Mouse (Mus musculus) hindbrain, embryonic 15.5 days (tissue): Measurements from ENCODE around the gene Gm20708. TPM values are rescaled to one million over a fixed set of nuclear protein-coding genes. Genes with fewer than 3 reads are reported as not detected.
A peak's percentile ranks its signal among the peaks of the same experiment; 100 is the strongest.
"Not testable (repeated sequence)": the region's sequence is repeated elsewhere in the genome, so short reads cannot be mapped to it uniquely, and the experiment has no call there.

ENCODE experiments used
- ATAC-seq: fragments of 200-750 bp; cut with Nextera tagmentation; 2 replicates; pipeline ENCODE4 v1.8.0; 2017; ENCODE audit warnings: low read depth, moderate number of reproducible peaks, moderate TSS enrichment; ENCODE audit not compliant: low FRiP score
- H3K27ac ChIP-seq: fragments of 300-500 bp; sonication (generic); replicated peaks from 2 replicates; pipeline ENCODE4 v1.5.1; 2015; ENCODE audit warnings: mild to moderate bottlenecking, inconsistent platforms
- H3K27me3 ChIP-seq: fragments of 300-500 bp; sonication (generic); 2 replicates; pipeline ENCODE4 v1.6.1; 2015; ENCODE audit warnings: control low read depth, inconsistent platforms
- H3K36me3 ChIP-seq: fragments of 300-500 bp; sonication (generic); 2 replicates; pipeline ENCODE4 v1.6.1; 2015; ENCODE audit warnings: control low read depth, inconsistent platforms
- H3K4me1 ChIP-seq: fragments of 300-500 bp; sonication (generic); replicated peaks from 2 replicates; pipeline ENCODE4 v1.6.1; 2015; ENCODE audit warnings: control low read depth, inconsistent platforms
- H3K4me2 ChIP-seq: fragments of 300-500 bp; sonication (generic); 2 replicates; pipeline ENCODE4 v1.6.1; 2015; ENCODE audit warnings: moderate library complexity, mild to moderate bottlenecking, inconsistent platforms
- H3K4me3 ChIP-seq: fragments of 300-500 bp; sonication (generic); 2 replicates; pipeline ENCODE4 v1.5.1; 2015; ENCODE audit warnings: mild to moderate bottlenecking, inconsistent platforms
- H3K9ac ChIP-seq: fragments of 300-500 bp; sonication (generic); 2 replicates; pipeline ENCODE4 v1.6.1; 2015; ENCODE audit warnings: inconsistent platforms
- H3K9me3 ChIP-seq: fragments of 300-500 bp; sonication (generic); 2 replicates; pipeline ENCODE4 v1.6.1; 2016; ENCODE audit warnings: control low read depth, inconsistent platforms
- WGBS: fragments of 180-500 bp; shearing (Covaris S2); methylation state at CpG from one replicate; pipeline ENCODE4 v1.1.7; 2015; 5-methylcytosine and 5-hydroxymethylcytosine counted together
- polyA plus RNA-seq: library from polyadenylated mRNA; unstranded; fragments of >200 nt; fragmentation: Nextera tagmentation; extraction: Ambion mirVana; gene quantifications from 2 replicates; pipeline ENCODE4 v1.2.1, GENCODE M21; 2015

Gene Gm20708
- polyA plus RNA-seq, 1 experiment from 2014 or later, result 1.6 TPM

GRCm38 (mm10) chr11:117828888-117829604 is 19.6 kb downstream of the Gm20708 start:
- Histone ChIP-seq H3K4me1 (peaks cover 43% of the 10 kb centered on the region), H3K9ac (no peak overlapping the region), H3K4me2 (no peak overlapping the region), H3K9me3 (no peaks in the 10 kb centered on the region), H3K36me3 (no peaks in the 10 kb centered on the region), H3K4me3 (no peak overlapping the region), H3K27ac (peak overlapping the region; percentile 54), H3K27me3 (no peaks in the 10 kb centered on the region)
- no peak for ATAC-seq
- whole genome bisulfite sequencing, result 54% methylated on average over 9 of the region's 9 CpGs

- ATAC-seq, result no peak
- no peak overlapping the region for H3K9ac ChIP-seq
- no peaks in the 10 kb centered on the region for H3K36me3 ChIP-seq
- no peak overlapping the region for H3K4me2 ChIP-seq
- H3K27ac ChIP-seq, result peak overlapping the region; percentile 54
- no peaks in the 10 kb centered on the region for H3K27me3 ChIP-seq
- 75% methylated on average over 2 of the region's 2 CpGs for WGBS
- no peaks in the 10 kb centered on the region for H3K9me3 ChIP-seq
- H3K4me3 ChIP-seq, result no peak overlapping the region
- peaks cover 38% of the 10 kb centered on the region for H3K4me1 ChIP-seq
Observed at GRCm38 (mm10) chr11:117829671-117830215, 20.3 kb downstream of the Gm20708 start.

GRCm38 (mm10) chr11:117830401-117830800 is 20.9 kb downstream of the Gm20708 start:
- Histone ChIP-seq H3K36me3 (no peaks in the 10 kb centered on the region), H3K4me2 (no peak overlapping the region), H3K27me3 (no peaks in the 10 kb centered on the region), H3K27ac (no peak overlapping the region), H3K4me1 (peaks cover 31% of the 10 kb centered on the region), H3K9me3 (no peaks in the 10 kb centered on the region), H3K9ac (no peak overlapping the region), H3K4me3 (no peak overlapping the region)
- WGBS, result 71% methylated on average over 9 of the region's 9 CpGs
- ATAC-seq, result no peak

- 0 out of 2 replicates have a peak overlapping the region, but pooled peaks have one; percentile 19 for H3K27ac ChIP-seq
- no peaks in the 10 kb centered on the region for H3K9me3 ChIP-seq
- no peak overlapping the region for H3K9ac ChIP-seq
- H3K4me1 ChIP-seq, result peaks cover 20% of the 10 kb centered on the region; the same call in 1 of the 2 replicates
- no peaks in the 10 kb centered on the region for H3K36me3 ChIP-seq
- peak overlapping the region; percentile 59 for H3K4me2 ChIP-seq
- ATAC-seq, result peak; percentile 76
- 20% methylated on average over 28 of the region's 28 CpGs for WGBS
- peak overlapping the region; percentile 40 for H3K4me3 ChIP-seq
- no peaks in the 10 kb centered on the region for H3K27me3 ChIP-seq
Observed at GRCm38 (mm10) chr11:117832086-117832969, 22.9 kb downstream of the Gm20708 start.

GRCm38 (mm10) chr11:117833509-117833908 is 24.0 kb downstream of the Gm20708 start:
- H3K27me3 ChIP-seq, H3K4me3 ChIP-seq, H3K4me2 ChIP-seq, H3K9me3 ChIP-seq, H3K9ac ChIP-seq, H3K36me3 ChIP-seq, H3K27ac ChIP-seq, ATAC-seq: not testable (repeated sequence)
- peaks cover 14% of the 10 kb centered on the region; the same call in 1 of the 2 replicates for H3K4me1 ChIP-seq
- WGBS, result 89% methylated on average over 6 of the region's 6 CpGs

- Histone ChIP-seq H3K9ac (no peak overlapping the region), H3K36me3 (no peaks in the 10 kb centered on the region), H3K9me3 (no peaks in the 10 kb centered on the region), H3K4me1 (peaks cover 10% of the 10 kb centered on the region; the same call in 1 of the 2 replicates), H3K27ac (no peak overlapping the region), H3K27me3 (no peaks in the 10 kb centered on the region), H3K4me2 (no peak overlapping the region), H3K4me3 (no peak overlapping the region)
- no peak for ATAC-seq
- 94% methylated on average over 8 of the region's 8 CpGs for whole genome bisulfite sequencing
Observed at GRCm38 (mm10) chr11:117834086-117834485, 24.6 kb downstream of the Gm20708 start.

- Histone ChIP-seq H3K27me3 (no peaks in the 10 kb centered on the region), H3K9me3 (no peaks in the 10 kb centered on the region), H3K4me2 (peak overlapping the region; percentile 38), H3K4me3 (peak overlapping the region; percentile 8; the same call in 1 of the 2 replicates), H3K4me1 (peaks cover 7% of the 10 kb centered on the region; the same call in 1 of the 2 replicates), H3K9ac (no peak overlapping the region), H3K36me3 (no peaks in the 10 kb centered on the region), H3K27ac (no peak overlapping the region)
- no peak for ATAC-seq
- WGBS, result 24% methylated on average over 13 of the region's 13 CpGs
Observed at GRCm38 (mm10) chr11:117836306-117836705, 26.8 kb downstream of the Gm20708 start.

GRCm38 (mm10) chr11:117838572-117838971 is 29.1 kb downstream of the Gm20708 start:
- H3K4me2 ChIP-seq, result no peak overlapping the region
- H3K36me3 ChIP-seq, result no peaks in the 10 kb centered on the region
- H3K4me3 ChIP-seq, result no peak overlapping the region
- no peak overlapping the region for H3K27ac ChIP-seq
- no peak for ATAC-seq
- H3K27me3 ChIP-seq, result no peaks in the 10 kb centered on the region
- H3K9me3 ChIP-seq, result no peaks in the 10 kb centered on the region
- no peaks in the 10 kb centered on the region for H3K4me1 ChIP-seq
- 82% methylated on average over 2 of the region's 2 CpGs for WGBS
- H3K9ac ChIP-seq, result no peak overlapping the region

- H3K4me2 ChIP-seq, result no peak overlapping the region
- WGBS, result 91% methylated on average over 1 of the region's 1 CpGs
- no peaks in the 10 kb centered on the region for H3K9me3 ChIP-seq
- no peaks in the 10 kb centered on the region for H3K36me3 ChIP-seq
- no peak overlapping the region for H3K9ac ChIP-seq
- H3K4me1 ChIP-seq, result no peaks in the 10 kb centered on the region
- no peak for ATAC-seq
- H3K4me3 ChIP-seq, result no peak overlapping the region
- no peak overlapping the region for H3K27ac ChIP-seq
- H3K27me3 ChIP-seq, result no peaks in the 10 kb centered on the region
Observed at GRCm38 (mm10) chr11:117839021-117839420, 29.6 kb downstream of the Gm20708 start.

- no peak overlapping the region for H3K4me3 ChIP-seq
- no peak overlapping the region for H3K27ac ChIP-seq
- WGBS, result 64% methylated on average over 1 of the region's 1 CpGs
- H3K27me3 ChIP-seq, result no peaks in the 10 kb centered on the region
- H3K9ac ChIP-seq, result no peak overlapping the region
- no peaks in the 10 kb centered on the region for H3K4me1 ChIP-seq
- no peak for ATAC-seq
- no peak overlapping the region for H3K4me2 ChIP-seq
- no peaks in the 10 kb centered on the region for H3K9me3 ChIP-seq
- H3K36me3 ChIP-seq, result no peaks in the 10 kb centered on the region
Observed at GRCm38 (mm10) chr11:117840910-117841309, 31.4 kb downstream of the Gm20708 start.

GRCm38 (mm10) chr11:117843434-117843833 is 34.0 kb downstream of the Gm20708 start:
- Histone ChIP-seq H3K27ac (no peak overlapping the region), H3K27me3 (no peaks in the 10 kb centered on the region), H3K9me3 (no peaks in the 10 kb centered on the region), H3K9ac (no peak overlapping the region), H3K4me2 (no peak overlapping the region), H3K4me1 (peaks cover 7% of the 10 kb centered on the region), H3K4me3 (no peak overlapping the region), H3K36me3 (no peaks in the 10 kb centered on the region)
- ATAC-seq, result no peak
- 85% methylated on average over 2 of the region's 2 CpGs for WGBS

GRCm38 (mm10) chr11:117844997-117845396 is 35.5 kb downstream of the Gm20708 start:
- ATAC-seq, result no peak
- 88% methylated on average over 2 of the region's 2 CpGs for WGBS

More at GRCm38 (mm10) chr11:117844997-117845396, 35.5 kb downstream of the Gm20708 start:
- Histone ChIP-seq H3K9me3 (no peaks in the 10 kb centered on the region), H3K4me1 (peaks cover 18% of the 10 kb centered on the region), H3K4me2 (no peak overlapping the region), H3K36me3 (no peaks in the 10 kb centered on the region), H3K27ac (no peak overlapping the region), H3K9ac (no peak overlapping the region), H3K4me3 (no peak overlapping the region), H3K27me3 (no peaks in the 10 kb centered on the region)
